Mouse (Mus musculus): ENCODE data around the gene A26c2. TPM values are rescaled to one million over a fixed set of nuclear protein-coding genes. Genes with fewer than 3 reads are reported as not detected.

The A26c2 gene
- not detected in 2 replicates for polyA plus RNA-seq (2012; rRNA removed)

GRCm38 (mm10) chr7:62823573-62823972 lies at the start of gene A26c2:
A26c2 (minus strand) TSS chr7:62823673.

